Mouse (Mus musculus) naive thymus-derived CD4-positive, alpha-beta T cell, adult 2 months (primary cell): ENCODE measurements around the gene Slc44a4.

ENCODE experiments used
- DNase-seq: peaks from one replicate; pipeline ENCODE4 v3.0.0-alpha.2; 2011; ENCODE audit warnings: low read depth

Slc44a4 gene

DNA sequence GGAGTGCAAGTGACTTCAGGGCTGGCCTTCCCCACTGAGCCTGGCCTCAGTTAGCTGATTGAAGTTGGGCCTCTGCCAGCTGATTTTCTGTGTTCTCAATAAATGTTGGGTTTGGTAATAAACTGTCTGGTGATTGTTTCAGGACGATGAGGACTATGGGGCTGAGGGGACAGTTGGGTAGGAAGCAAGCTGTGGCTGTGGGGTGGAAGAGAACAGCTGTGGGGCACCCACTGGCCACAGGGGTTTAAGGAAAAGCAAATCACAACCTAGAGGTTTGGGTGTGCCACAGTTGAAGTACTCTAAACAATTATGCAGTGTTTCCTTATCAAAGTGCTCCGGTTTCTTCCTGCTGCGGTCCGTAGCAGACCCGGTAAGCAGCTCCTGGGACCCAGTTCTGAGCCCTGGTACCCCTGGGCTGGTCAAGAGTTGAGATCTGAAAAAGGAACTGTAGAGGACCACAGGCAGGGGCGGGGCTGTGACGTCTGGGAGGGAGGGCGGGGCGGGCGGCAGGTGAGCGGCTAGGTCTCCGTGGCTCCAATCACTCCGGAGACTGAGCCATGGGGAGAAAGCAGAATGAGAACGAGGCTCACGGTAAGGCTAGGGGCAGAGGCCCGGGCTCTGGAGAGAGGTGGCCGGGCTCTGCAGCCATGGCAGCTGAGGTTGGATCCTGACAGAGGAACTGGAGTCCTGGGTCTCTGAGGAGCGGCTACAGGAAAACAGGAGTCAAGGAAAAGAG lies at the start of gene Slc44a4:
Gene Slc44a4, plus strand, starts transcription at position 537 of the 736 bp plus-strand sequence.
- DNase-seq = no peak

DNA sequence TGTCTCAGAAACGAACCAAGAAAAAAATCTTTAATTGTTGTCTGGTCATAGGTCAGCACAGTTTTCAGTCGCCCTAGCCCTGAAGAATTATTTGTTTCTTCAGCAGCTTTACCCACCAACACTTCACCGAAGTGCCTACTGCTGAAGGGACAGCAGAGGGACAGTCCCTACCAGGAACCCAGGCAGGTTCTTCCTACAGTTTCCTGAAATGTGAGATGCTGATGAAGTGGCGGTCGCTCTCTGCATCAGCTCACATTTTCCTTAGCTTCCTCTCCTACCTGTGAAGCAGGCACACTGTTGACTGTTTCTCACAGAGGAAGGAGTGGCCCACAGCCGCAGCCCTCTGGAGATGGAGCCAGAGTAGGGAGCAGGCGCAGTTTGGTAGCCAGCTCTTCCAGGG lies 48.3 kb upstream of the Slc44a4 start:
- DNase-seq = no peak

DNA sequence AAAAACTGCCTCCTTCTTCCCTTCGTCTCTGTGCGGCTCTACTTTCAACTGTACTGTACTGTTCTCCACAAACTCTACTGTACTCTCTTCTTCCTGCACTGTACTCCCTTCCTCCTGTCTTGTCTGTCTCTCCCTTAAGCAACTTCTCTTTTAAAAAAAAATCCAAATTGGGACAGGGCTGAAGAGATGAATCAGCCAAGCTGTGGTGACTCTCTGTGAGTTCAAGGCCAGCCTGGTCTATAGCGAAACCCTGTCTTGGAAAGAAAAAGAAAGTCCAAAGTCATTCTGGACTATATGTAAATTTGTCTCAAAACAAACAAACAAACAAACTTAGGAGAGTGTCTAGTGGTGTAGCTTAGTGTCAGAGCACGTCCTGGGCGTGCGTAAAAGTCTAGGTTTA lies 39.9 kb upstream of the Slc44a4 start:
- no peak for DNase-seq

DNA sequence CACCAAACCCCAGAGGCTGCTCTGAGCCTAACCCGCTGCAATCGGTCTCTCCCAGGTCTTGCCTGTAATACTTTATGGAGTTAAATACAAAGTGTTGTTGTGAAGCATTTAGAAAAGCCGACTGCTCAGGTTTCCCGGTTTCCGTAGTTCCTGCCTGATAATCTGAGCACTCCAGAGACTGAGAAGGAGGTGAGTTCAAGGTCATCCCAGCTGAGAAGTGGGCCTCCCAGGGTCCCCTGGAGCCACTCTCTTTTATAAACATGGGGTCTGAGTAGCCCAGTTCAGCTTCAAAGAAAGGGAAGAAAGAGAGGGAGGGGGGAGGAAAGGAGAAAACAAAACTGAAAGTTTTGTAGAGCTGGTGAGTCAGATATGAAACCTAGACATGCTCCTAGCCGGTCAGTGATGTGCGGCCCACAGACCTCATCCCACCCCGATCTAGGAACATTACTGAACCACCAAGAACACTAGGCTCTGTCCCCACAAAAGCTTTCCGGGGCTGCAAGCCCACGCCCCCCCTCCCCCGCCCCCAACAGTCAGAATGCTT lies 34.9 kb upstream of the Slc44a4 start, which contains the start of gene Zbtb12:
Gene Zbtb12, plus strand, starts transcription at position 148 of the 544 bp plus-strand sequence.
- DNase-seq = peak; percentile 61

DNA sequence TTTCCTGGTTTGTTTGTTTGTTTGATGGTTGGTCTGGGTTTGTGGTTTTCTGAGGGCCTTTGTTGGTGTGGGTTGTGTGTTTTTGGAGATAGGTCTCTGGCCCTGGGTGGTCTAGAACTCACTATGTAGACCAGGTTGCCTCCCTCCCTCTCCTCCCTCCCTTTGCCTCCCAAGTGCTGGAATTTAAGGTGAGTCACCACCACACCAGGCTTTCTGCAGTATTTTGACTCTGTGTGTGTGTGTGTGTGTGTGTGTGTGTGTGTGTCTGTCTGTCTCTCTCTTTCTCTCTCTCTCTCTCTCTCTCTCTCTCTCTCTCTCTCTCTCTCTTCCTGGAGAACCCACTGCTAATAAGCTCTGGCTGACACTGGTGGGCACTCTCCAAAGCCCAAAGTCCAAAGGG lies 33.1 kb upstream of the Slc44a4 start:
- DNase-seq = no peak

DNA sequence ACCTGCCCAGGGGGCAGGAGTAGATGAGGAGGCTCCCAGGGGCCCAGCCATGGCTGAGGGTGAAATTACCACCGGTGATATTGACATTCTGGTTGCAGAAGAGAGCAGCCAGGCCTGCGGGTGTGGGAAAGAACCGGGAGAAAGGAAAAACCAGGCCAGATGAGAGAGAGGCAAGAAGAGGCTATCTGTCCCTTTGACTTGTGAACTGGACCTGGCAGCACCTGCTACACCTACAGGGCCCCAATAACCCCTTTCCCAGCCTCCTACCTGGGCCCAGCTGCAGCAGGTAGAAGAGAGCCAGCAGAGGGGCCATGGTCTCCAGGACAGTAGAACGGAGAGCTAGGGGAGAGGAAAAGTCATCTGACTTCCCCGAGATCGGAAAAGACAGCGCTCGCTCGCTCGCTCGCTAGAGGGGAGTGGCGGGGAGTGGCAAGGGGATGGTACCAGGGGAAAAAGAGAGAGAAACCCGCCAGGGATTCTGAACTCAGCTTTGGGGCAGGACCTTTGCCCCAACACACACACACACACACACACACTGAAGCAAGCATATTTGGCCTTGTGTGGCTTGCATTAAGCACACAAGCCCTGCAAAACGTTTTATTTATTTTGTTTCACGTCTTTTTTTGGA lies 32.5 kb upstream of the Slc44a4 start, which contains the start of gene Gm20547:
Gene Gm20547, minus strand, starts transcription at position 360 of the 628 bp plus-strand sequence.
- DNase-seq = no peak

DNA sequence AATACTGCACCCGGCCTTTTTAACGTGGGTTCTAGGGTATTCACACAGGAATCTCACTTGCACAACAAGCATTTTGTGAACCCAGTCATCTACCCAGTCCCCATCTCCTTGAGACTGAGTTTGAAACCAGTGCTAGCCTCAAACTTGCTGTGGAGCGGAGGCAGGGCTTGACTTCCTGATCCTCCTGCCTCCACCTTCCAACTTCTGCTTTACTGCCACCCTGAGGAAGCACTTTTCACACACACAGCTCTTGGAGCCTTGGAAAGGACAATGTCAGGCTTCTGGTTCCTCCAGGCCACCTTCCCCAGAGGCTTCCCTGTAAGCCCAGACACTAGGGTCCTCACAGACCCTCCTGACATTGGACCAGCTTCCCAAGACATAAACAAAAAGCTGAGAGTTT lies 30.9 kb upstream of the Slc44a4 start:
- no peak for DNase-seq

DNA sequence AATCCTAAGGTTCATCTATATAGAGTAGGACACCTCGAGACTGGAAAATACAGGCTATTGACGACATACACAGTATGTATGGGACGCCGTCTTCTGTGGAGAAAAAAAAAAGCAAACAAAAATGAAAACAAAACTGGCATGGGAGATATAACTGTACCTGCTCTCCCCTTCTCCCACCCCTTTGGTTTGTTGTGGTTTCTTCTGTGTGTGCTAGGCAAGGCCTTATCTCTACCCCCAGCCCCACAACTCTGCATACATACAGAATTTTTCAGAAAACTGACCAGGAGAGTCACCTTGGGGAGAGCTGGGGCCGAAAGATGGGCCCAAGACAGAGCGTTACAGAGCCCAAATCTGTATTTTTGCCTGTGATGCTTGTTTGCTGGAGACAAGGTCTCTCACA lies 29.6 kb upstream of the Slc44a4 start:
- no peak for DNase-seq

DNA sequence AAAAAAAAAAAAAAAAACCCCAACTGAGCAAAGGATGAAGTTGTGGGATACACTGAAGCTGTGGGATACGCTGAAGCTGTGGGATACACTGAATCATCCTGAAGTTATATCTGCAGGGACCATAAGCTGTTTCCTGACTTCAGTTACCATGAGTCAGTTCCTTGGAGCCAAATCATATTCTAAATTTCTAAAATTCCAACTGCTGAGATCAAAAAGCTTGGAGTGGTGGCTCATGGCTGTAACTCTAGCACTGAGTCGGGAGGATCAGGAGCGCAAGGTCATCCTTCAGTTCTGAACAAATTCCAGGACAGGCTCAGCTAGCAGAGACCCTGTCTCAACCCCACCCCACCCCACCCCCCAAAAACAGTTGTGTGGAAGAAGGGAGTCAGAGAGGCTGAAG lies 28.7 kb upstream of the Slc44a4 start:
- no peak for DNase-seq

DNA sequence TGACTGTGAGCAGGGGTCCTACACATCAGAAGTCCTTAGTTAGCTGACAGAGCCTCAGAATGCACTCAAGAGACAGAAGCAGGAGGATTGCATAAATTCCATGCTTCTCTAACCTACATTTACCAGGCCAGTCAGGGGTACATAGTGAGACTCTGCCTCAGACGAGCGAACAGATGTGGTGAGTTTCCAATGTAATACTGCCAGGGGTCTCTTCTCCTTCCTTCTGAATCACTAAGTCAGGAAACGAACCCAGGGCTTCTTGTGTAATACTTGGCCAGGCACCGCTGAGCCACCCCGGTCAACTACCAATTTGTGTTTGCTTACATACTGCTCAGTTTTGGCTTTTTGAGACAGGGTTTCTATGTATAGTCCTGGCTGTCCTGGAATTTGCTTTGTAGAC lies 26.3 kb upstream of the Slc44a4 start:
- no peak for DNase-seq

DNA sequence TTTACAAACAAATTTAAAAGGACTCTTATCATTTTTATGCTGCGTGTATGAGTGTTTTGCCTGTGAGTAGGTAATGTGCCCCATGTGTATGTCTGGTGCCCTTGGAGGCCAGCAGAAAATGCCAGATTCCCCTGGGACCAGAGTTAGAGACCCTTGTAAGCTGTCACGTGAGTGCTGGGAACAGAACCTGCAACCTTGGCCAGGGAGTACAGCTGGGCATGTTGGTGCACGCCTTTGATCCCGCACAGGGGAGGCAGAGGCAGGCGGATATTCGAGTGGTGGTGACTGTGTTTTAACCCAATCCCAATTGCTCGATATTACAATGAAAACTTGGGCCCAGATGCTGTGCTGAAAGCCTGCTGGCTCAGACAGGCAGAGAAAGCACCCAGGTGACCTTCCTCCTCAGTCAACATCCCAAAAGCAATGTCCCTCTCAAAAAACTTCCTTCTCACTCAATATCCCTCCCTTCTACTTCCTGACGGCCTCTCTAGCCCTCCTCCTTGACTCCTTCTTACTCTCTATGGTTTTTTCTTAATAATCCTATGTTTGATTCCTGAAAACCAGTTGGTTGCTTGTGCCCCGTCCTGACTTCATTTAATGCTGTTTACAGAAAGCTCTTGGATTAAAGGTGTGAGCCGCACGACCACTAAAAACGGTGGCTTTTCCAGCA lies 24.1 kb upstream of the Slc44a4 start:
- DNase-seq = no peak

DNA sequence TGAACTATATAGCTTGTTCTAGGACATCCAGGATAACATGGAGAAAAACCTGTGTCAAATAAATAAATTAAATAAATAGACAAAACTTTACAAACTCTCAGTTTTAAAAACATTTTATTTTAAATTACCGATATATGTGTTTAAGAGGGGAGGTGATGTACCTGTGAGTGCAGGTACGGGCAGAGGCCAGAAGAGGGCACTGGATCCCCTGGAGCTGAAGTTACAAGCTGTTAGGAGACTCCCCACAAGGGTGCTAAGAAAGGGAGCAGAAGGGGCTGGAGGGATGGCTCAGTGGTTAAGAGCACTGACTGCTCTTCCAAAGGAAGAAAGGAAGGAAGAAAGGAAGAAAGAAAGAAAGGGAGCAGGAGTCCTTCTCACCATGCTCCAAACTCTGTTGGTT lies 22.9 kb upstream of the Slc44a4 start:
- peak; percentile 35 for DNase-seq

DNA sequence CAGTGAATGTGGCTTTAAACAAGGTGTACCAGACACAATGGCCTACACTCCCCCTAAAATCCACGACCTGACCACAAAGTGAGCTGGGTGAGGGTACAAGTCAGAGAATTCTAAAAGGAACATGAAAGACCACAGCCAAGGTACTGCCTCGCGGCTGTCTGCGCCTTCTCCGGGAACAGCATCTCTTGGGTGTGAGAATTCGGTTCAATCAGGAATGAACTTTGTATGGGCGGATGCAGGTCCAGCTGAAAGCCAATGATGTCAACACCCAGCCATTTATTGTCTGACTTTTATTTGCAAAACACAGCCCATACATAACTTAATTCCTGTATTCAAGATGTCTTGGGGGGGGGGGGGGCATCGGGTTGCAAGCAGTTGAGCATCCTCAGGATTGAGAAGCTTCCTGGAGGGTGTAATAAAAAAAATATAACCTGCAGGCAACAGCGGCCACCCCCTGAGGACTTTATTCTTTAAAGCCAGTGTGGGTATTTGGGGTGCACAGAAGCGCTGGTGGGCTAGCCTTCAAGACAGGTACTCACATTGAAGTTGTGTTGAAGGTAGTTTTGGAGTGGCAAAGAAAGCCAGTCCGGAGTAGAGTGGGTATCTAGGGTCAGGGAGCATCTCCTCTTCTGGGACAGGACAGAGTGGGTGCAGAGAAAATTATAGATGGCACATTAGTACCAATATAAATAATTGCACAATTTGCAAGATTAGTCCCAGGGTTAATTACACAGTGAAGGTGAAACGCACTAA lies 21.0 kb upstream of the Slc44a4 start:
- DNase-seq = no peak

DNA sequence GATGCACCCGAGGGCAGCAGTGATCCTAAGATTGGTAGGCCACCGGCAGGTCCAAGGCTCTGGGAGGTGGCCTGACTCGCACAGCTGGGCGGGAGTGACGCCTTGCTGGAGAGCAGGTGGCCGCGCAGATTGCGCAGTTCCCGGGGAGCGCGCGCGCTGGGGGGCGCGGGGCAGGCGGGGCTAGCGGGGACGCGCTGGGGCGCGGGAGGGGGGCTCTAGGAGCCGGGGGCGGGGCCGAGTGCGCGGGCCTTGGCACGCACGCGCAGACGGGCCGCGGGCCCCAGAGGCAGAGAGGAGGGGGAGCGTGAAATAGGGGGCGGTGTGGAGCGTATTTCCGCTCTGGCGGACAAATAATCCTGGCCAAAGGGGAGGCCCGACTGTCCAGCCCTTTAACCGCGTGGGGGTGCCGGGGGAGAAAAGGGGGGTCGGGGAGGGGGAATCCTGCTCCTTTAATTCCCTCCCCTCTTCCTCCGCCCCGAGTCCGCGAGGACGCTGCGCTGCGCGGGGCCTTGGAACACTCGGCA lies 20.1 kb upstream of the Slc44a4 start:
- DNase-seq = peak; percentile 91

DNA sequence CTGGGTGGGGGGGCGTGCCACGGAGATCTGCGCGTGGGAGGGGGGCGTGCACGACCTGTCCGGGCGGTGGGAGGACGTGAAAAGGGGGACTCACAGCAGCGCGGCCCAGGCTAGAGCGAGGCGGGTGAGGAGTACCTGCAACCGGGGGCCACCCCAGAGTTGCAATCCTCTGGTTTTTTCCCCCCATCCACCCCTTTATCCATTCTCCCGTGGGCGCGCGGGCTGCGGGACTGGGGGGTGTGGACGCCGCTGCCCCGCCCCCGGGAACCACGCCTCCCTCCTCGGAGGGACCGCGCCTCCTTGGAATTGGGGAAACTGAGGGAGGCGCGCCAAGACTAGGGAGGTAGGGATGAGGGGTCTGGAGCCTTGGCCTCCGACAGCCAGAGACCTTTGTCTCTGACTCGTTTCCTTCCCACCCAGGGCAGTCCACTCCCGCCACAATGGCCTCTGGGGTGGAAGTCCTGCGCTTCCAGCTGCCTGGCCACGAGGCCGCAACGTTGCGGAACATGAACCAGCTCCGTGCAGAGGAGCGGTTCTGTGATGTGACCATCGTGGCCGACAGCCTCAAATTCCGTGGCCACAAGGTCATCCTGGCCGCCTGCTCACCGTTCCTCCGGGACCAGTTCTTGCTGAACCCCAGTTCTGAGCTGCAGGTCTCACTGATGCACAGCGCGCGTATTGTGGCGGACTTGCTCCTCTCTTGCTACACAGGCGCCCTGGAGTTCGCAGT lies 19.3 kb upstream of the Slc44a4 start:
- peak; percentile 54 for DNase-seq

DNA sequence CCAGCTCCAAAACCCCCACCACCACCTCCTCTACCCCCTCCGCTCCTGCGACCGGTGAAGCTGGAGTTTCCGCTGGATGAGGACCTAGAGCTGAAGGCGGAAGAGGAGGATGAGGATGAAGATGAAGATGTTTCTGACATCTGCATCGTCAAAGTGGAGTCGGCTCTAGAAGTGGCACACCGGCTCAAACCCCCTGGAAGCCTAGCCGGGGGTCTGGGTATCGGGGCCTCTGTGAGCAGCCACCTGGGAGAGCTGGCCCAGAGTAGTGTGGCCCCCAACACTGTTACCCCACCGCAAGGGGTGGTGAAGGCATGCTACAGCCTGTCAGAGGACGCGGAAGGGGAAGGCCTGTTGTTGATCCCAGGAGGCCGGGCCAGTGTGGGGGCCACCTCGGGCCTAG lies 18.5 kb upstream of the Slc44a4 start:
- DNase-seq = no peak

DNA sequence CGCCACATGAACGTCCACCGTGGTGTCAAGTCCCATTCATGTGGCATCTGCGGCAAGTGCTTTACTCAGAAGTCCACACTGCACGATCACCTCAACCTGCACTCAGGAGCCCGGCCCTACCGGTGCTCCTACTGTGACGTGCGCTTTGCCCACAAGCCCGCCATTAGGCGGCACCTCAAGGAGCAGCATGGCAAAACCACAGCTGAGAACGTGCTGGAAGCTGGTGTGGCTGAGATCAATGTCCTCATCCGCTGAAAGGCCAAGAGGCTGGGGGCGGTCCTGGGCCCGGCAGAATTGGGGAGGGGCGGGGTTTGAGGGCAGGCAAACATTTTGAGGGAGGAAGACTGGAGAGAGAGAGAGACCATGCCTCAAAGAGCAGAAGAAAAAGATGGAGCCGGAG lies 17.9 kb upstream of the Slc44a4 start:
- DNase-seq = peak; percentile 81

DNA sequence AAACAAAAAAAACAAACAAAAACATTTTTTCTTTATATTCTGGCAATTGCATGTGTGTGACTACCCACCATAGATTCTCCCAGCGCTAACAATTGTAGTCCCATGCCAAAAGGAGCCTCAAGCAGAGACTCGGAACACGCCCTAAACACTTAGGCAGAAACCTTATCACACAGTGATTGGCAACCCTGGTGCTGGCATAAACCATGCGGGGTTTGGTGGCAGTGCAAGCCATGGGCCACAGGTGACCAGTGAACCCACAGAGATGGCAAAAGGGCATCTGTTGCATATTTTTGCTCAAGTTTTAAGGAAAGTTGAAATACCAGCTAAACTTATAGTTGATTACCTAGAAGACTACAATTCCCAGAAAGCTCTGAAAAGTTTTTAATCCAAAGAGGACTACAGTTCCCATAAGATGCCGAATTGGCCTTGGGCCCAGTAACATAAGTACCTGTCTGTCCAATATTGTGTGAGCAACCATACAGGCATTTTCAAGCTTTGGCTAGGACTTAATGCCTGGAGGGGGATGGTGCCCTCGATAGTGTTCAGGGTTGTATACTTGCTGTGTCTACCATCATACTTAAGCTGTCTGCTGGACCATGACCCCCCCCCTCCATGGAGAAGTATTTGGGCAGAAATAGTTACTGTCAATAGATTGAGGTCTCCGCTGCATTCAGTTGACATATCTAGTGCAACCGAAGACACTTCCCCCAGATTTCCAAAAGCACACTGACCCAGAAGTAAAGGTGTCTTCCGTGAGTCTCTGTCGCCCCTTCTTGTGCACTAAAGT lies 16.7 kb upstream of the Slc44a4 start:
- DNase-seq = no peak

DNA sequence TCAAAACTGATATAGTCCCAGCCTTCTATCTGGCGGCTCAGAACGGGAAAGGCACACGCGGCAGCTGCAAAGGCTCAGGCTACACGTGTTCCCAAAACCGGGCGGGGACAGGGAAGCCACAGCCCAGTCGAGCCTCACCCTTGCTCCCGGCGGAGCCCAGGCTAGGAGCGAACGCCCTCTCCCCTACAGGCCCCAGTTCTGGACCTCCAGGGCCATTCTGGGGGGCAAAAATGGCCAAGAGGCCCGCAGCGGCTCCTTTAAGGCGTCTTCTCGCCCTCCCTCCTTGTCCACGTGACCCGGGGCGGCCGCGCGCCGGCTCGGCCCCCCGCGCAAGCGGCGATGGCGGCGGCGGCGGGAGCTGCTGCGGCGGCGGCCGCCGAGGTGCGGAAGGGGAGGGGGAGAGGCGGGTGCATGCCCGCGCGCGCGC lies 16.1 kb upstream of the Slc44a4 start, which contains the start of the genes C2 and Ehmt2:
Gene C2, minus strand, starts transcription at position 106 of the 427 bp plus-strand sequence.
Gene Ehmt2, plus strand, starts transcription at position 310 of the 427 bp plus-strand sequence.
- peak; percentile 77 for DNase-seq

DNA sequence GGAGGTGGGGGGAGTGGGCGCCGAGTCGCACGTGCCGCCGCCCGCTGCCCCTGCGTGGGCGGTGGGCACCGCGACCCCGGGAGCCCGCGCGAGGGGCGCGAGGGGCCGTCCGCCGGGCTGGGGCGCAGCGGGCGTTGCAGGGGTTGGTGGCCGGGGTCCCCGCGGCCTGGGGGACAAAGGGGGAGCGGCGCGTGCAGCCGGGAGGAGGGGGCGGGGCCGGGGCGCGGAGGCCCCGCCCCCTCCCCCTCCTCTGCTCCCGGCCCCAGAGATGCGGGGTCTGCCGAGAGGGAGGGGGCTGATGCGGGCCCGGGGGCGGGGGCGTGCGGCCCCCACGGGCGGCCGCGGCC lies 15.6 kb upstream of the Slc44a4 start:
- no peak for DNase-seq
